Mouse (Mus musculus) liver, postnatal 0 days (tissue): ENCODE results near the gene Casp7. TPM values are rescaled to one million over a fixed set of nuclear protein-coding genes. Genes with fewer than 3 reads are reported as not detected.

ENCODE experiments used
- ATAC-seq: fragments of 200-750 bp; cut with Nextera tagmentation; 2 replicates; pipeline ENCODE4 v1.8.0; 2017; ENCODE audit warnings: mild to moderate bottlenecking, moderate library complexity
- DNase-seq: peaks from one replicate; pipeline ENCODE4 v3.0.0-alpha.2; 2016
- H3K27ac ChIP-seq: fragments of 300-500 bp; sonication (generic); 2 replicates; pipeline ENCODE4 v1.5.1; 2014; ENCODE audit warnings: antibody characterized with exemption, moderate library complexity, mild to moderate bottlenecking, low read depth
- H3K27me3 ChIP-seq: fragments of 300-500 bp; sonication (generic); 2 replicates; pipeline ENCODE4 v1.6.1; 2014; ENCODE audit warnings: low read length, control low read depth, mixed read lengths; ENCODE audit not compliant: insufficient read depth
- H3K36me3 ChIP-seq: fragments of 300-500 bp; sonication (generic); replicated peaks from 2 replicates; pipeline ENCODE4 v1.6.1; 2014; ENCODE audit warnings: mild to moderate bottlenecking, control low read depth, low read length, moderate library complexity, mixed read lengths; ENCODE audit not compliant: insufficient read depth
- H3K4me1 ChIP-seq: fragments of 300-500 bp; sonication (generic); 2 replicates; pipeline ENCODE4 v1.6.1; 2014; ENCODE audit warnings: antibody characterized with exemption, mild to moderate bottlenecking, control low read depth; ENCODE audit not compliant: insufficient read depth
- H3K4me2 ChIP-seq: fragments of 300-500 bp; sonication (generic); 2 replicates; pipeline ENCODE4 v1.6.1; 2014; ENCODE audit warnings: low read depth, mild to moderate bottlenecking, low read length, moderate library complexity, mixed read lengths
- H3K4me3 ChIP-seq: fragments of 300-500 bp; sonication (generic); 2 replicates; pipeline ENCODE4 v1.5.1; 2014; ENCODE audit warnings: low read depth, low read length
- H3K9ac ChIP-seq: fragments of 300-500 bp; sonication (generic); replicated peaks from 2 replicates; pipeline ENCODE4 v1.6.1; 2014; ENCODE audit warnings: mild to moderate bottlenecking, moderate library complexity
- H3K9me3 ChIP-seq: fragments of 300-500 bp; sonication (generic); 2 replicates; pipeline ENCODE4 v1.6.1; 2016; ENCODE audit warnings: mild to moderate bottlenecking, control low read depth, low read length, mixed read lengths
- CTCF ChIP-seq: sonication (generic); IDR thresholded peaks from 2 replicates; pipeline ENCODE4 v1.5.1; 2016; ENCODE audit warnings: antibody characterized with exemption, low read depth
- EP300 ChIP-seq: IDR thresholded peaks from 2 replicates; pipeline ENCODE4 v1.6.1; 2016; ENCODE audit warnings: antibody characterized with exemption, low read depth, mild to moderate bottlenecking
- WGBS: fragments of 180-500 bp; shearing (Covaris S2); extraction: QIAGEN DNeasy Blood & Tissue Kit; methylation state at CpG from one replicate; pipeline ENCODE4 v1.1.7; 2014; ENCODE audit not compliant: insufficient replicate concordance; 5-methylcytosine and 5-hydroxymethylcytosine counted together
- polyA plus RNA-seq: library from polyadenylated mRNA; unstranded; fragments of >200 nt; fragmentation: Nextera tagmentation; extraction: Ambion mirVana; gene quantifications from 2 replicates; pipeline ENCODE4 v1.2.1, GENCODE M21; 2015

Casp7 gene
- polyA plus RNA-seq, 1 experiment from 2014 or later = 9.8 TPM

GRCm38 (mm10) chr19:56439072-56439434 lies 42.1 kb downstream of the Casp7 start:
- Histone ChIP-seq H3K4me1 (peaks cover 18% of the 10 kb centered on the region), H3K4me3 (no peak overlapping the region), H3K36me3 (peaks cover 40% of the 10 kb centered on the region), H3K4me2 (0 out of 2 replicates have a peak overlapping the region, but pooled peaks have one; percentile 11), H3K9me3 (no peaks in the 10 kb centered on the region), H3K27me3 (no peaks in the 10 kb centered on the region), H3K27ac (peak overlapping the region; percentile 51; the same call in 1 of the 2 replicates), H3K9ac (no peak overlapping the region)
- DNase-seq (peak; percentile 39), ATAC-seq (peak; percentile 93)
- WGBS = 35% methylated on average over 6 of the region's 6 CpGs
- peak; percentile 93 for TF ChIP-seq EP300
- TF ChIP-seq CTCF = no peak

DNA sequence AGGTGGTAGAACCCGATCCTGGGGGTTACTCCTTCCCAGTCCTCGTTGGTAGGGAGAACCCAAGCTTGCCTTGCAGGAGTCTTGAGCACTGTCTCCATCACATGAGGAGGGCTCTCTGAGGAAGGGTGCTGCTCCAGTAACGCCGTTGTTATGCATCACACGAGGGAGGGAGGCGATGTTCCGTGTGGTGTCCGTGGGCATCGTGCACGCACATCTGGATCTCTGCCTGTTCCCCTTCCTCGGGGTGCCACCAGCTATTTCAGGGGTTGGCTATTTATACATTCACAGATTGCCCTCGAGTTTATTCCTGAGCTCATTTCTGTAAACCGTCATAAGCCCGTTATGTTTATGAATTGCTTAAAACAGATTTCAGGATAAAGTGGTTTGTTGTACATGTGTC lies 46.5 kb downstream of the Casp7 start:
- DNase-seq (no peak), ATAC-seq (no peak)
- no peak for TF ChIP-seq EP300
- TF ChIP-seq CTCF = no peak
- no peak overlapping the region for H3K9ac ChIP-seq
- H3K36me3 ChIP-seq = peaks cover 12% of the 10 kb centered on the region
- 85% methylated on average over 14 of the region's 14 CpGs for WGBS
- H3K9me3 ChIP-seq = no peaks in the 10 kb centered on the region
- H3K27me3 ChIP-seq = no peaks in the 10 kb centered on the region
- H3K4me2 ChIP-seq = no peak overlapping the region
- H3K4me1 ChIP-seq = peaks cover 14% of the 10 kb centered on the region
- H3K4me3 ChIP-seq = no peak overlapping the region
- no peak overlapping the region for H3K27ac ChIP-seq

GRCm38 (mm10) chr19:56448784-56449183 lies 51.9 kb downstream of the Casp7 start:
- WGBS = 90% methylated on average over 4 of the region's 4 CpGs
- Histone ChIP-seq H3K4me2 (no peak overlapping the region), H3K4me1 (no peaks in the 10 kb centered on the region), H3K27me3 (no peaks in the 10 kb centered on the region), H3K9me3 (no peaks in the 10 kb centered on the region), H3K9ac (no peak overlapping the region), H3K36me3 (no peaks in the 10 kb centered on the region), H3K27ac (no peak overlapping the region), H3K4me3 (no peak overlapping the region)
- DNase-seq (no peak), ATAC-seq (no peak)
- TF ChIP-seq CTCF (no peak), EP300 (no peak)

DNA sequence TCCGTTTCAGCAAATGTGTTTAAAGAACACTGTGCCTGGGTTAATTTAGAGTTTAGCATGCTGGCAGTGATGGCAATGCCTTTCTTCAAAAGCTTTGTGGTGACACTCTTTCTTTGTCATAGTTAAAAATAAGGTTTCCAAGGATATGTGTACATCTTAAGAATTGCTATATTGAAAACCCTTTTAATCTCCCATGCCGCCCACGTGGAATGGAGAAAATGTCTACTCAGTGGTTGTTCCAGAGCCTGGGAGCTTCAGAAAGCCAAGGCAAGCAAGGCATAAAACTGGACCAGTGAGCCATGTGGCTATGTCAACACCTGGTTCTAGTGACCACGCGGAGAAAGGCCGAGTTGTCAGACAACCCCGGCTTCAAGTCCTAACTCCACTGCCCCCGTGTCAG lies 52.6 kb downstream of the Casp7 start:
- TF ChIP-seq CTCF (no peak), EP300 (no peak)
- Histone ChIP-seq H3K9me3 (no peaks in the 10 kb centered on the region), H3K27me3 (no peaks in the 10 kb centered on the region), H3K4me2 (no peak overlapping the region), H3K36me3 (no peaks in the 10 kb centered on the region), H3K27ac (no peak overlapping the region), H3K4me1 (no peaks in the 10 kb centered on the region), H3K4me3 (no peak overlapping the region), H3K9ac (no peak overlapping the region)
- 76% methylated on average over 8 of the region's 8 CpGs for WGBS
- DNase-seq (no peak), ATAC-seq (no peak)

DNA sequence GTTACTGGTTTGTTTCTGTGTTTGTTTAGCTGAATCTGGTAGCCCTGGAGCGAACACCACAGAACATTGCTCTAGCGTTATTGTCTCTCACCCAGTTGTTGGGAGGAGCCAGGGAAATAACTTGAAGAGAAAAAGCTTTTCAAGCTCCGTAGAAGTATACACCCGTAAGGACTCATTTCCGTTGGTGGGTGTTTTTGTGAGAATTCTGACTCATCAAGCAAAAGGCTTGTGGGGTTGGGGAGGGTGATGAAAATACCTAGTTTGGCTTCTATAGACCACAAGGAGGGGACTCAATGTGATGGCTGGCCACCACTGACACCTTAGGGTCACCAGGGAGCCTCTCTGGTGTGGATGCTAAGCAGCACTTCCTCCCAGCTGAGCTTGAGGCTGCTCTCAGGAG lies 54.0 kb downstream of the Casp7 start:
- Histone ChIP-seq H3K36me3 (no peaks in the 10 kb centered on the region), H3K4me2 (no peak overlapping the region), H3K9ac (no peak overlapping the region), H3K27me3 (no peaks in the 10 kb centered on the region), H3K4me1 (no peaks in the 10 kb centered on the region), H3K27ac (no peak overlapping the region), H3K9me3 (no peaks in the 10 kb centered on the region), H3K4me3 (no peak overlapping the region)
- DNase-seq (no peak), ATAC-seq (no peak)
- TF ChIP-seq CTCF (no peak), EP300 (no peak)
- WGBS = 67% methylated on average over 5 of the region's 5 CpGs

DNA sequence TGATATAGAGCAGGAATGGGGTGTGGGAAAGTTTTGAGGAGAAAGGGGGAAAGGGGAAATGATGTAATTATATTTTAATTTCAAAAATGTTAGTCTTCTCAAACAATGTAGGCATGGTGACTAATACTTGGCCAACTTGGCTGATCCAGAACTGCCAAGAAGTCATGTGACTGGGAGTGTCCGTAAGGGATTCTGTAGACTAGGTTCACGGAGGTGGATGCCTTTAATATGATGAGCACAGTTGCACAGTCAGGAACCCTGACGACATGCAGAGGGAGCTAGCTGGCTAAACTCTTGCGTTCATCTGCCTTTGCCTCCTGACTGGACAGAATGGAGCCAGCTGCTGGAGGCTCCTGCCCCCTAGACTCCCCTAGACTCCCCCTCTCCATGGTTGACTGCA lies 54.9 kb downstream of the Casp7 start:
- no peak overlapping the region for H3K27ac ChIP-seq
- no peaks in the 10 kb centered on the region for H3K27me3 ChIP-seq
- no peak overlapping the region for H3K4me2 ChIP-seq
- ATAC-seq (no peak), DNase-seq (no peak)
- H3K9me3 ChIP-seq = no peaks in the 10 kb centered on the region
- H3K4me3 ChIP-seq = no peak overlapping the region
- WGBS = 71% methylated on average over 4 of the region's 4 CpGs
- H3K36me3 ChIP-seq = no peaks in the 10 kb centered on the region
- TF ChIP-seq CTCF (no peak), EP300 (no peak)
- H3K4me1 ChIP-seq = no peaks in the 10 kb centered on the region
- H3K9ac ChIP-seq = no peak overlapping the region

DNA sequence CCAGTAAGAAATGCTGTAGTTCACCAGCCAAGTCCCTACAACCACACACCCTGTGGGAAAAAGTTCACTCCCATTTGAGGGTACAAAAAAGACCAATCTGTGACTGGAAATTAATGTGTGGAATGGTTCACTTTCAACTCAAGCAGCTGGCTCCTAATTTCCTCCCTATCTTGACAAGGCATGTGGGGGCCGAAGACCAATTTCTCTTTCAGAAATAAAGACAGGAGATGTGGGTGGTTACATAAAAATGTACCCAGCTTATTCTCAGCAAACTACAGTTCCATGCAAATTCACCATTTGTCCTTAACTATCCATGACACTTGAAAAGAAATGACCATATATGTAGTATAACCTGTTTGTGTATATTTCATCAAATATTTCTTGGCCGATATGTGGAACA lies 55.5 kb downstream of the Casp7 start:
- Histone ChIP-seq H3K36me3 (no peaks in the 10 kb centered on the region), H3K9me3 (no peaks in the 10 kb centered on the region), H3K4me3 (no peak overlapping the region), H3K27me3 (no peaks in the 10 kb centered on the region), H3K4me2 (no peak overlapping the region), H3K9ac (no peak overlapping the region), H3K27ac (no peak overlapping the region), H3K4me1 (no peaks in the 10 kb centered on the region)
- no peak for ATAC-seq
- no peak for TF ChIP-seq EP300
- no peak for TF ChIP-seq CTCF
- no peak for DNase-seq
- WGBS = 84% methylated on average over 2 of the region's 2 CpGs
